Mouse (Mus musculus) urinary bladder, postnatal 10 days (tissue): ENCODE results near the gene Dpy19l3.

Source experiments
- DNase-seq: peaks from one replicate; pipeline ENCODE4 v3.0.0; 2022; ENCODE audit warnings: low spot score

Gene Dpy19l3

GRCm38 (mm10) chr7:35754033-35754885, at the start of gene Dpy19l3:
Dpy19l3 (minus strand) TSS chr7:35754454.
- DNase-seq, result peak; percentile 74

DNA sequence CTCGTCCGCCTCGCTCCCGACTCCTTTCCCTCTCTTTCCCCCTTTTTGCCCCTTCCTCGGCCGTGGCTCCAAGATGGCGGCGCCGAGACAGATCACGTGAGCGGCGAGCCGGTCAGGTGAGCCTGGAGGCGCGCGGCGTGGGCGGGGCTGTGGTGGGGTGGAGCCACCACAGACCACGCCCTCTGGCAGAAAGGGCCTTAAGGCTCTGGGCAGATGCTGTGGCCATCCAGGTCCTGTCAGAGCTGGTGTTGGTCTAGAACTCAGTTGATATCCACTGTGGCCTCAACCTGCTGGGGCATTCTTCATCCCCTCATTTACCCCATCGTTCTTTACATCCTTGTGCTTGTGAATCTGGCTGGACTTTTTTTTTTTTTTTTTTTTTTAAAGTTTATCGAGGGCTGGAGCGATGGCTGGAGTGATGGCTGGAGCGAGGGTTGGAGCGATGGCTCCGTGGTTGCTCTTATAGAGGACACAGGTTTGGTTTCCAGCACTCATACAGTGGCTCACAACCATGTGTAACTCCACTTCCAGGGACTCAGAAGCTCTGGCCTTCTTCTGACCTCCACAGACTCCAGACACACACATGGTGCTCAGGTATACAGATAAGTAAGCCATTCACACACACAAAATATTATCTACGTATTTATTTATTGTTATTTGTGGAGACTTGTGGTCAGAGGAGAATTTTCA, 48.8 kb upstream of the Dpy19l3 start, which contains the start of gene Zfp507:
TSS of gene Zfp507 (minus strand) at position 98 of the 690 bp plus-strand sequence.
- peak; percentile 80 for DNase-seq

DNA sequence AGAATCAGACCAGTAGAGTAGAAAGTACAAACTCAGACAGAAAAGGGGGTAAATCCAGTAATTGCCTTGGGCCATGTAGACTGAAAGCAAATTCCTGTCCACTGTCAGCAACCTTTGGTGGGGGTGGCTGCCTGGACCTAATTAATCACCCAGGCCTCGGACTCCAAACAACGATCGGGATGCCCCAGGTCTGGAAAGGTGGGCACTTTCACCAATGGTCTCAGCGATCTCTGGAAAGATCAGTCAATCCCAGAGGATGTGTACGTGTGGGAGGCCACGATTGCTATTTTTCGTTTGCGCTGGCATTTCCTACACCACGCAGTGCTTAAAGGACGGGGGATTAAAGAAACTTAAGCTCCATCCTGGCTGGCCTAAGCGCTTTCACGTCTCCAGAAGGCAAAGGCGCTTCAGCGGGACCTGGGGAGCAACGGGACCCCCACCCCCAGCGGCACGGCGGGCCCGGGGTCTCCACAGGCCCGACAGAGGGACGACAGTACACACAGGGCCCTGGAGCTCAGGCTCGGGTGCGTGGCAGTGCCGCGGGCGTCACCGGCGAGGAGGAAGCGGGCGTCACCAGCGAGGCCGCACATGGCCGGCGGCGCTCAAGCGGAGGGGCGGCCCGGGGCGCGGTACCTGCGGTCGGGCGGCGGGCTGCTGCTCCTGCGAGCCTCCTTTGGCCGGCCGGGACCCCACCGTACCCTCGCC, 48.1 kb upstream of the Dpy19l3 start:
- no peak for DNase-seq

- DNase-seq, result no peak
Observed at GRCm38 (mm10) chr7:35796123-35796522, 41.9 kb upstream of the Dpy19l3 start.

DNA sequence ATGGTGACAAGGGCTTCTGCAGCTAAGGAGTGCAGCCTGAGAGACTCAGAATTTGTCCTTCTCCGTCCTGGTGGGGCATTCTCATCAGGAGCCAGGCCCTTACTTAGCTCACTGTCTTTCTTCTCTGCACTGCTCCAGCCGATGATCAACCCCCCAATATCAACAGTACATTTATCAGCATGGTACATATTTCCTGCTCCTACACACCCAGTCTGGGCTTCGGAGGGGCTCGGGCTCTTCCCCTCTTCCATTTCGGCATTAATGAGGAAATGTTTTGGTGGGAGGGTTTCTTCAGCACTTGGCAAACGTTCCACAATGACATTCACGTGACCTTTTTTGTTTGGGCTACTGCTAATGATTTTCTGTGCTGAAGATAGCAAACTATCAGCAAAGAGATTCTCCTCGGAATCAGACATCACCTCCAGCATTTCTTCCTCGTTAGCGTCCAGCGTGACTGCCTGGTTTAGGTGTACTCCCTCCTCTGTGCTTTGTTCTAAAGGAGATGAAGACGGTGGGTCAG, 40.0 kb upstream of the Dpy19l3 start:
- DNase-seq, result no peak

DNA sequence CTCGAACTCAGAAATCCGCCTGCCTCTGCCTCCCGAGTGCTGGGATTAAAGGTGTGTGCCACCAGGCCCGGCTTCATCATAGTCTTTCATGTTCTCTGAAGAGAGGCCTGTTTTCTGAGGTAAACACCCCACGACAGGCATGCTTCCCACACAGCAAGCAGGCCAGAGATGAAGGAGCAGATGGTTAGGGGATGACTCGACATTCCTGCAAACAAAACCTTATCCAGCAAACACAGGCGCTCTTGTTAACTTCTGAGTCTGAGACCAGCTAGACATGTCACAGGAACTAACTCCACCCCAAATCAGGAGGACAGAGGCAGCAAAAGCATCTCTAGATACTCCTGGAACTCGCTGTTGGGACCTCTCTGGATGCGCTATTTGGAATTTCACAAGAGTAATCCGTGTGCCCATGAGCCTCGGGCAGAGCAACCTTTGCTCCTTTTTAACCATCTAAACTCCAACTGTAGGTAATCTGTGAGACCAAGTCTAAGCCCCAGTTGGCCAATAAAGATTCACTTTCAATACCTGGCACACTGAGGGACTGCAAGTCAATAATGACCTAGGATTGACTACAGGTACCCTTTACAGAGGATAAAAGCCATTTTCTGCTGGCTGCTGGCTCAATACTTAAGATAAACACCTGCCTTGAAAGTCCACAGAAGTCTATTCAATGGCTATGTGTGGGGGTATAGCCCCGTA, 38.0 kb upstream of the Dpy19l3 start:
- no peak for DNase-seq

DNA sequence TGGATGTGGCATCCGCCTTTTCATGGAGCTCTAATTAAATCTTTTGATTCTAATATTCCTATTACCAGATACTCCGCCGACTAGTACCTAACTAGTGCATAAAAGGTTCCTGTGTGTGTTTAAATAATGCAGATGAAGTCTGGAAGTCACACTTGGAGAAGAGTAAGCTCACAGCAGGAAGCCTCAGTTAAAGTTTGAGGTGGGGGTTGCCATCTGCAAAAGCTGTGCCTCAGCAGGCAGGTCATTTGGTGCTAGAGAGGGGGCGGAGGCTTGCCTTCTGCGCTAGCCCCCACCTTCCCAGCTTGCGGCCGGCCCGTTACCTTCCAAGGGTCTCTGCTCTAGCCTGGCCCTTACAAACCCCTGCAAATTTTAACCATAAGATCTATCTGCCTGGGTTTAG, 36.7 kb upstream of the Dpy19l3 start:
- no peak for DNase-seq

DNA sequence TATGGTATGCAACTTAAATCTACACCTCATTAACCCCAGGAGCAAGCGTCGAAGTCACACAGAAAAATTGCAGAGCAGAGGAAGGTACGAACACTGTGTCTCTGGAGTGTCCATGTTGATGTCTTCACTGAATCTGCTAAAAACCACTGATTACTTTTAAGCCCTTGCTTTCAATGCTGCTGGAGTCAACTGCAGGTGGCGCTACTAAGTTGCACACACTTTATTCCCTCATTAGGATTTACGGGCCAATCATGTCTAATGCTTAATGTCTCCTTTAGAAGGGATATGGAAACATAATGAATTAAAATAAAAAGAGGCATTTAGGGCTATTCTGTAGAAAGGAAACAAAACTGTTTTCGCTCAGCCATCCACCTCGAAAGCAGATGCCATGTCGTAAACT, 35.9 kb upstream of the Dpy19l3 start:
- DNase-seq, result no peak

GRCm38 (mm10) chr7:35785579-35785978, 31.3 kb upstream of the Dpy19l3 start:
- DNase-seq, result no peak

DNA sequence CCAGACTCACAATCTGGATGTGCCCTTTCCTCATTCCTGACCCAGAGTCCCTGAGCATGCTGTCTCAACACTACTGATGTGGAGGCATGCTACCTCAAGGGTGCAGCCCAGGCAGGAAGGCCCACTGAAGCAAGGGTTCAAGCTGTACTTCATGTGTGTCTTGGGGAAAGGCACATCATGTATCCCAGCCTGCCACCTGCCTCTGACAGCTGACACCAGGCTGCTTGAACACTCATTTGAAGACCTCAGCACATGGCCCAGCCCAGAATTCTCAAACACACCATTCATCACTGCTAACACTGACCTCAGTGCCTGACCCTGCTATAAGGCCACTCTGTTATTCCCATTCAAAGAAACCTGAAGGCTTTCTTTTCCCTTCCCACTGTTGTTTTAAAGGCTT, 28.0 kb upstream of the Dpy19l3 start:
- DNase-seq, result no peak

DNA sequence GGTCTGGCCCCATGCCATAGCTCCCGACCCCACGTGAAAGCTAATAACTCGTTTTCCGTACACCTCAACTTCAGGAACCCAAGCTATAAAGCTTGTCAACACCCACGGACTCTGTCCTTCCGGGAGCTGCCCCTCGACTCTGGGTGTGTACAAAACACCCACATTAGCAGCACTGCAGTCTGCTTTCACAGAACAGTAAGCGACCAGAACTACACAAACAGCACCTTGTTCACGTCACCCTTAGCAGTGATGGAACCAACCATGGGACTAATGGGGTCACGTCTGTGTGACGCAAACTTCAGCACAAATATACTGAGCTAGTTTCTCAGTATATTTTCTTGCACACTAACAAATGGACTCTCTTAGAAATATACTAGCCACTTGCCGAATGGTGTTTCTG, 19.9 kb upstream of the Dpy19l3 start:
- no peak for DNase-seq

- no peak for DNase-seq
Observed at GRCm38 (mm10) chr7:35772347-35772746, 18.1 kb upstream of the Dpy19l3 start.

DNA sequence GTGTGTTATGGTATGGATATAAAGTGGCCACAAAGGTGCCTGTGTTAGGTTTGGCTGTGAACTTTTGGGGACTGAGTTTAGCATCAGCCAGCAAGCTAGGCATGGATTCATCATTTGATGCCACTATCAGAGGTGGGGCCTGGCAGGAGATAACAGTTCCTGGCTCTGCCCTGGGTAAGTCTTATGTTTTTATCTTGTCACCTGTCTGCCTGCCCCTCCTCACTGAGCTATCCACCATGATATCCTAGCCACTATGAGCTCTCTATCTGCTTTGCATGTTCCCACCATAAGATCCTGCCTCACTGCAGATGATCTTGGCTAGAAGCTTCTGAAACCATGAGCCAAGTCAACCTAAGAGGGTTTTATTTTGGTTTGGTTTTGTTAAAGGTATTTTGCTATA, 16.9 kb upstream of the Dpy19l3 start:
- no peak for DNase-seq

DNA sequence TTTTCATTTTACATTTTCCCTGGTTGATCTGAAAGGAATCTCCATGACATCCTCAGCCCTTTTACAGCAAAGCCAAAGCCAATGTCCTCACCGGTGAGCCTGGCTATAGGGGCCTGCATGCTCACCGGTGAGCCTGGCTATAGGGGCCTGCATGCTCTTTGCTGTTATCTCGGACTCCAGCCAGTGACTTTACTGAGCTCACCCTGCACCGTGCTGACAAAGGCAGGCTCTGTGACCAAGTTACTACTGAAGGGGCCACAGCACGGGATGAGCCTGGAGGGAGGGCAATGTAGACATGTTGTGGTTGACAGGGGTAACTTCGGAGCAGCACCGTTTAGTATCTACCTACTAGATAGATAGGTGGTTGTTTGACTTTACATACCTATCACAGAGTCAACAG, 15.9 kb upstream of the Dpy19l3 start:
- no peak for DNase-seq

- no peak for DNase-seq
Observed at GRCm38 (mm10) chr7:35764461-35764860, 10.2 kb upstream of the Dpy19l3 start.

GRCm38 (mm10) chr7:35761801-35762200, 7.5 kb upstream of the Dpy19l3 start:
- no peak for DNase-seq

- DNase-seq, result no peak
Observed at GRCm38 (mm10) chr7:35759602-35760001, 5.3 kb upstream of the Dpy19l3 start.

GRCm38 (mm10) chr7:35756510-35757440, 2.5 kb upstream of the Dpy19l3 start:
- no peak for DNase-seq

DNA sequence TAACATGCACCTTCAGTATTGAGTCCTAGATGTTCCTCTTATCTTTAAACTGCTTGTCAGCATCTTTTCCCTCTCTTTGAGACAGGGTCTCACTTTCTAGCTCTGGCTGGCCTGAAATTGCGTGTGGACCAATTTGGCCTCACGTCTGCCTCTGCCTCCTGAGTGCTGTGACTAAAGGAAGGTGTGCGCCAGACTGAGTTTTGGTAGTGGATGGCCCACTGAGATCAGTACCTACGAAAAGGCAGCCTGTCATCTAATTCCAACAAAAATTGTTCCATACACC, 573 bp upstream of the Dpy19l3 start:
- no peak for DNase-seq

- no peak for DNase-seq
Observed at GRCm38 (mm10) chr7:35753319-35754032, 778 bp downstream of the Dpy19l3 start.
